1 mouse cellular context compared by ENCODE assay signal in genomic region chr19:8706132-8706667, GRCm38 (mm10).
TF ChIP-seq lines count a peak whose summit lies in the region.

No protein-coding gene starts in this region.

TF ChIP-seq in MEL, 35 proteins besides CTCF, POLR2A, EP300 and RAD21:
- TF ChIP-seq KAT2A (conservative IDR thresholded peaks at IDR 0.05; ENCODE audit: low read depth, low read length) (no peak), ZNF384 (IDR thresholded peaks at IDR 0.05; ENCODE audit: low read depth, low read length) (no peak), MYB (IDR thresholded peaks at IDR 0.05; ENCODE audit: low read depth, low read length) (0 out of 2 replicates have a peak, but pooled peaks have one; percentile 7), POLR2AphosphoS2 (IDR thresholded peaks at IDR 0.05; ENCODE audit: low read length) (peak; percentile 95)
